Mouse (Mus musculus): ENCODE measurements around the gene Pik3r3.

- TF ChIP-seq POLR2A (IDR thresholded peaks at IDR 0.05; ENCODE audit: low read depth, low read length) (no peak), CTCF (IDR thresholded peaks at IDR 0.05; ENCODE audit: extremely low read depth, insufficient read depth, insufficient read length, insufficient replicate concordance) (no peak)
Observed at GRCm38 (mm10) chr4:116219056-116219455, 2.4 kb upstream of the Pik3r3 start.

All from spleen, adult 2 months (tissue).